Mouse (Mus musculus) G1E-ER4 (cell line): ENCODE data around the gene Cct5. TPM values are rescaled to one million over a fixed set of nuclear protein-coding genes. Genes with fewer than 3 reads are reported as not detected.
A peak's percentile ranks its signal among the peaks of the same experiment; 100 is the strongest.

Experiments used
- GATA1 ChIP-seq: IDR thresholded peaks from one replicate; pipeline ENCODE4 v1.8.0; 2012; ENCODE audit warnings: low read length, inconsistent platforms
- polyA plus RNA-seq: library from polyadenylated mRNA; stranded (reverse); fragments of >175 nt; gene quantifications from 2 replicates; pipeline ENCODE4 v1.2.3, GENCODE M21; 2012

Gene Cct5
- polyA plus RNA-seq, 1 experiment = 46.0 TPM

DNA sequence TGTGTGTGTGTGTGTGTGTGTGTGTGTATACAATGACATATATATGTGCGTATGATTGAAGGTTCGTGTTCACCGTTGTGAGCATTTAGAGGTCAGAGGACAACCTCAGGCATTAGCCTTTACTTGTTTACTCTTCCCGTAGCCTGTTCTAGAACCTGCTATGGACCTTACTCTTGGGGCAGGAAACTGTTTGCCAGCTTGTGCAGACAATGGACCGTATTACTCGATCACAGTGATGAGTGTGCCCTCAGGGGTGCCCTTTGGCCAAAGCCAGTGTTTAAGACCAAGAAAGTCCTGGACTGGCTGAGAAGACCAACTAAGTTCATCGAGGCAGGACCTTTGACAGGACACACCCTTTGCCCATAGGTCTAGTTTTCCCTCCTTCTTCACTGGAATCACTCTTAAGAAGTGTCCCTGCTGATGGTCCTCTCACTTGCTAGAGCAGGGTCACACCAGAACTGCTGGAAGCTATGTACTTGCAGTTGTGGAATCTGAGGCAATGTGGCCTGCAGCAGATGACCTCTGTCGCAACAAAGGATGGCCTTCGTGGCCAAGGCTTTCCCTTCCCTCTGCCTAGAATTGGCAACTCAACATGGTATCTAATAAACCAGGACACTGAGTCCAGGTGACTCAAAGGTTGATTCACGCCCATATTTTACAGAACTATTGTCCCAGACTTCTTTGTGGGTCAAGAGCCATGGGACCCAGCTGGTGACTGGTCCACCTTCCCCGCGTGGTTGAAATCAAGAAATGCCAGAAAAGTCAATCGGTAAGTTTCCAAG is 18.1 kb downstream of the Cct5 start:
- TF ChIP-seq GATA1 = no peak

DNA sequence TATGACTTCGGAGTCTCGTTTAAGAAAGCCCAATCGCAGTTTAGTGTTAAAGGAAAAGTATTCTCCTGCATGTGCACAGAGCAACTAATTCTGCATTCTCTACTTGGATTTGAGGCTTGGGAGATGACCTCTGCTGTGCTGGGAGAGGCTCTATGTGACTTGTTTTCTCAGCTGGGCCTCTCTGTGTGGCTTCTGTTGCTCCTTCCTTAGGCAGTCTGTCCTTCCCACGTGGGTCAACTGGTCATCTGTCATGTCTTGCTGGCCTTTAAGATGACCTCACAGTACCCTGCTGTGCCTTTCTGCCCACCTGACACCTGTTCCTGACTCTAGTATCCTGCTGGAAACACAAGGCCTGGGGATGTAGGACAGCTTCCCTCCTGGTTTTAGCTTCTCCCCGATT is 25.5 kb downstream of the Cct5 start:
- no peak for TF ChIP-seq GATA1

DNA sequence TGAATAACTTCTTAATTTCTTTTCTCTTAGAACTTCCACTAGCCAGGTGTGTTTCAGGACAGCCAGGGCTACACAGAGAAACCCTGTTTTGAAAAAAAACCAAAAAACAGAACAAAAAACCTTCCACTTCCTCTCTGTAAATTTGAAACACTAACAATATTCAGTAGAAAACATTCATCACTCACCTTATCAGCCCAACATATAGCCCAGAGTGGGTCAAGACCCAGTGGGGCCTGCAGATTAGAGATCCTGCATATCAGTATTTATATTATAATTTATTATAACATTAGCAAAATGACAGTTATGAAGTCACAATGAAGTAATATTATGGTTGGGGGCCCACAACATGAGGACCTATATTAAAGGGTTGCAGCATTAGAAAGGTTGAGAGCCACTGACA is 27.9 kb downstream of the Cct5 start:
- no peak for TF ChIP-seq GATA1

DNA sequence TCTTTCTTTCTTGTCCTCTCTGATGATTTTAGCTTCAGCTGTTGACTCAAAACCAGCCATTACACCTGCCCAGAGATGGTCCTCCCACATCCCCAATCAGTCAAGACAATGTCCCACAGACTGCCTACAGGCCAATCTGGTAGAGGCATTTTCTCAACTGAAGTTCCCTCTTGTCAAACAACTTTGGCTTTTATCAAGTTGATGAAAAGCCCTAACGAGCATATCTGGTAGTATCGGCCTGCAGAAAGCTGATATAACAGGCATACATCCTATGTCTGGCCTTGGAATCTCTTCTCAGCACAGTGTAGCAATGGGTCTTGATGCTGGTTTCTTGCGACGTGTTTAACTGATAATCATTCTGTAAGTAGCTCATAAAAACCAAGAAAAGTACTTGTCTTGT is 28.3 kb downstream of the Cct5 start:
- TF ChIP-seq GATA1 = peak; percentile 29

DNA sequence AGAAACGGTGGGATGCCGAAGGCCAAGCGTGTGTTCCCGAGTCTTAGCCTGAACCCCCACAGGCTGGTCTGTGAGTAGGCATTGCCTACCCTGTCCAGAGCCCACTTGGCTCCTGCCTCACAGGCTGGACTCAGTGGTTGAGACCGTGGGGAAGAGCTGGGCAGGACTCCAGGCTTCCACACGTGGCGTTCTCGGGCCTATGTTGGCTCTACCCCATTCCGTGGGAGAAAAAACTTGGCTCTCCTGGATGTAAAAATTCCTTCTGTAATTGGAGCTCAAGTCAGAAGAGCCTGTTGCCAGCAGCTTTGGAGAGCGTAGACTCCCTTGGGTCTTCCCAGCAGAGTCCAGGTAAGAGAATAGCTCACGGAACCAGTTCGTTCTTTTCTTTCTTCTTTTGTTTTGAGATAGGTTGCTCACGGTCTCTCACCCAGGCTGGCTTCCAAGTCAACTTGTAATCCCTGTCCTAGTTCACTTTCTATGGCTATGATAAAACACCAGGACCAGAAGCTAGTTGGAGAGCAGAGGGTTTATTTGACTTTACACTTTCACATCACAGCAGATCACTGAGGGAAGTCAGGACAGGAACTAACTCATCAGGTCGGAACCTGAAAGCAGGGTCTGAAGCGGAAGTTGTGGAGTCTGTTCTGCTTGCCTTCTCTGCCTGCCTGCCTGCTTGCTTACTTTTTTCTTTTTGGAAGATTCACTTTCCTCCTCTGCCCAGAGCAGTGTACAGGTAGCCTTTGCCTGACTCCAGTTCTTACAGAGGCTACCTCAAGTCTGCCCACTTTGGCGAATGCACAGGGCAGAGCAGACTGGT is 29.5 kb downstream of the Cct5 start:
- no peak for TF ChIP-seq GATA1

DNA sequence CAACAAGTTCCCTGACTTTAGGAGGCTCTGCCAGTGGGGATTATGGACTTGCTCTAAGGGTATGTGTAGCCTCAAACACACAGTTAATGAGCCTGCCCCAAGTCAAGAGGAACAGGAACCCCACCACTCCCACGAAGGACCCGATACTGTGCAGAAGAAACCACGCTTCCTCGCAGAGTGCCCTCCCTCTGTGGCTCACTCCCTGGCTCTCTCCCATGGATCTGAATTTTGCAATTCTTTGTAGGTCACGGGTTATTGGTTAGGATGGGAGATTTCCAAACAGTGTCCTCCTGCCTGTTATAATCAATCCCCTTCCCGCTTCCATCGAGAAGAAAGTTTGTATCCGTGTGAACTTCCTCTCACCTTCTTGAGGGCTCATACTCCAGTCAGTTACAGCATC is 30.6 kb downstream of the Cct5 start:
- TF ChIP-seq GATA1 = no peak

DNA sequence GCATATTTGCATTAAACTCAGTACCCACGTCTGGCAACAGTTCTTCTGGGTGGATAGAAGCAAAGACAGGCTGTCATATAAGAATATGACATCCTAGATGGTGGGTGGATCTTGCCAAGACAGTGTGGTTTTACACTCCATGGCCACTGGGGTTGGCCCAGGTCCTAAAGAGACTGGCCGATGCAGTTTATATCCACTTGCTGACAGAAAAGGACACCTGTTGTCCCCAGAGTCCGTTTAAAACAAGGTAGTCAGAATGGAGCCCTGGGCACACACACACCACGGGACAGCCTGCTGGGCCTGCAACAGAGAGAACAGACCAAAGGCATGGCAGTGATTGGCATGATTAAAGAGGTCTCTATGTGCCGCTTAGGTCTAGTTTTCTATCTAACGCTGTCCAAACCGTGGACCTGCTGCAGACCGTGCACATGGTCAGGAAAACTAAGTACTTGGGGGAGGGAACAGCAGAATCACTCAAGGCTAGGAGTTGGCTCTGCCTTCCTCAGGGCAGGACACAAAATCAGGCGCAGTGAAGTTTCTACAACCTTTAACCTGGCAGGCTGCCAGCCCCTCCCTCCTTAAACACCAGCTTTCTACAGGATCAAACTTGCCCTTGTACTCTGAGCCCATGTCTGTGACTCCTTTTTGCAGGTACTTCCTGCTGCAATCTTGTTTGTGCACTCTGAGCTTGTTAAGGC is 32.1 kb downstream of the Cct5 start:
- TF ChIP-seq GATA1 = no peak

DNA sequence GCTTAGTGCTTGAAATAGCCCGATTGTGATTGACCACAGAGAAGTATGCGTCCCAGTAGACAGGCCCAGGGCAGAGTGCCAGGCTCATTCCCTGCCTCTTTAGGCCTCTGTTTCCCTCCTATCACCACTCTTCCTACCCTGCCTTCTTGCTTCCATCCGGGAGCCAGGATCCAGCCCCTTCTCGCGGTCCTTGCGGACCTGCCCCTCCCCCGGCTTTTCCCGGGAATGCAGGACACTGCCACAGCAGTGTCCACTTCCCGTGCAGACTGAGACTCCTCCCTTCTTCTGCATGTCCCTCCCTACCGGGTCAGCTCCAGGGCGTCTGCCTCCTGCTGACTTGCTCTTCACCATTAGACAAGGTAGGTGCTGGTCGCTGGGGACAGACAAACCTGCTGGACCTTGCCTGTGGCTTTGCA is 33.0 kb downstream of the Cct5 start:
- no peak for TF ChIP-seq GATA1

DNA sequence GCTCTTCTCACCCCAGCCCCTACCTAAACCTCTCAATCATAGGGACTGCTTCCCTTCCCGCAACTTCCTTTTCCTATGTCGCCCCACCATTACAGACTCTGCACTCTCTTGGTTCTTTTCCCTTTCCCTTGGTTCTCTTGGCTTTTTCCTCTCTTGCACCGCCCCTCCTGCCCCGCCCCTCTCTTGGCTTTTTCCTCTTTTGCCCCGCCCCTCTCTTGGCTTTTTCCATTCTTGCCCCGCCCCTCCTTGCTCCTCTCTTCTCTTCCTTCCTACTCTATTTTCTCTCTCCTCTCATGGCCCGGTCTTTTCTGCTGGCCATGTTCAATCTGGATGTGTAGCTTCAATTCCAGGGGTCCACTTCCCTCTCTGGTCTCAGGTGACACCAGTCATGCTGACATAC is 34.2 kb downstream of the Cct5 start:
- no peak for TF ChIP-seq GATA1

DNA sequence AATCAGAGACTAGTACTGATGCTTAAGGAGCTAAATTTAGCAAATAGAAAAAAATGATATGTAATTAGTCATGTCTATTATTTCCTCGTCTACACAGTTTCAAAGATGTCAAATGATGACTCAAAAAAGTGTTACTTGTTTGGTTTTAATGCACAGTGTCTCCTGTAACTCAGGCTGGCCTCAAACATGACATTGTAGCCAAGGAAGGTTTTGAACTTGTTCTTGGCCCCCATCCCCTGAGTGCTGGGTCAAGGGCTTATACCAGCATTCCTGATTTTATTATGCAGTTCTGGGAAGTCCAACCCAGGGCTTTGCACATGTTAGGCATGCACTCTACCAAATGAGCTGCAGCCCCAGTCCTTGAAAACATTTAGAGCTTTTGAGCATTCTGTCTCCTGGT is 35.8 kb downstream of the Cct5 start:
- TF ChIP-seq GATA1 = no peak

DNA sequence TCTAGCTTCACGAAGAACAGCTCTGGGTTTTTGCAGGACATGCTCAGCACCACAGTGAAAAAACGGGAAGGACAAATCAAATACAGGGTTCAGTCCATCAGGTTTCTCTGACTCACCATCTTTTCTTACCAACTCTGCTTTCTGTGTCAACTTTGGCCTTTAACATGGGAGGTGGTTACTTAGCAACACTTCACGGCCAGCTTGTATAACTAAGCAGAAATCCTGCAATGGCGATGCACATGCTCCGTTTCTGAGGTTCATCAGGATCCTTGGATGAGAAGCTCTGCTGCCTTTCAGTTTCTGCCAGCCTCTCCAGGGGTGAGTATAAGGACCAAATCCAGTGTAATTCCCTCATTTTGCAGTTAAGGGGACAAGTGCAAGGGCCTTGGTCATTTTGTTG is 36.4 kb downstream of the Cct5 start, which contains the start of gene Cmbl:
Cmbl (plus strand) TSS at position 206 of the 400 bp plus-strand sequence.
- no peak for TF ChIP-seq GATA1

DNA sequence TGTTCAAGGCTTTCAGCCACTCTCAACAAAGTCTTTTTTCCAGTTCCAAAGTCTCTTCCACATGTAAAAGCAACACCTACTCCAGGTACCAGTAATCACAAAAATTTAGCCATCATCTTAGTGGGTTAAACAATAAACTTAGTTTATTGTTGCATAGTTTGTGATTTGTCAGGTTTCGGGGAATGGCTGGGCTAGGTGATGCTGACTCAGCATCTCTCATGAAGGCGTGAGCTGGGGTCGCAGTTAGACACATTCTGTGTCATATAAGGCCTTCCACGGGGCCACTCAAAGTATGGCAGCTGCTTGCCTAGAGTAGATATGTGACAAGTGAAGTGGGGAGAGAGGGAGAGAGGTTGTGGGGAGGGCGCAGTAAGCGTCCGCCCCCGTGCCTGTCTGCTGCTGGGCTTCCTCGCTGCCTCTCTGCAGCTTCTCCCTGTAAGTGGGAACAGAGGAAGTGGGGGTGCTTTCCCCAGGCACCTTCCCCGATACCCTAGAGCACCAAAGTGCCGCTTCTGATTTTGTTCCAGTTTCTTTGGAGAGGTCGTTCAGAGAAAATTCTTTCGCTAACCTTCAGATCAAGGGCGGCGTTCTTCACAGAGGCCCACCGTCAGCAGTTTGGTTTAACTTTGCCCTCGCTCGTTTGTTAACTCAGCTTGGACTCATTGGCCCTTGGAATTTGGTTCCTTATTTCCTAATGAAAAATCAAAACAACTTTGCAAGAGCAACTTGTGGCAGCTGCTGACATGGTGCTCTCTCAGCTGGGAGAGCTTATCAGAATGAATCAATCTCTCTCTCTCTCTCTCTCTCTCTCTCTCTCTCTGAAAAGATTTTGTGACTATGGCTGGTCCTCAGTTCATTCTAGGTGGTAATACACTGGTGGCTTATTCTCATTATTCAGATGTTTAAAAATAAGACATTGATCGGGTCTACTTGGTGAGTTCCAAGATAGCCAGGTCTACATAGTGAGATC is 37.7 kb downstream of the Cct5 start:
- TF ChIP-seq GATA1 = no peak

DNA sequence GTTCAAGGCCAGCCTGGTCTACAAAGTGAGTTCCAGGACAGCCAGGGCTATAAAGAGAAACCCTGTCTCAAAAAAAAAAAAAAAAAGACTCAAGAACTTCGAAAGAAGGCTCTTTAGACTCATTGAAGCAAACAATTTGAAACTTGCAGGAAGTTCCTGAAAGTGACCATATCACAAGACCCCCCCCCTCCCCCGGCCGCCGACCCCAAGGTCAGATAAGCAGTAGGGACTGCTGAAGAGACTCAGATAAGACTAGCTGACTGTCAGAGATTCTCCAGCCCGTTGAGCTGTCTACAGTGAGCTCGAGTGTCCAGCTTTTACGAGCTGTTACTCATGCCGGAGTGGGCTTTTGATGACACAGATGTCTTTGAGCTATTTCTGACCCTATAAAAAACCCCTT is 38.8 kb downstream of the Cct5 start:
- no peak for TF ChIP-seq GATA1

DNA sequence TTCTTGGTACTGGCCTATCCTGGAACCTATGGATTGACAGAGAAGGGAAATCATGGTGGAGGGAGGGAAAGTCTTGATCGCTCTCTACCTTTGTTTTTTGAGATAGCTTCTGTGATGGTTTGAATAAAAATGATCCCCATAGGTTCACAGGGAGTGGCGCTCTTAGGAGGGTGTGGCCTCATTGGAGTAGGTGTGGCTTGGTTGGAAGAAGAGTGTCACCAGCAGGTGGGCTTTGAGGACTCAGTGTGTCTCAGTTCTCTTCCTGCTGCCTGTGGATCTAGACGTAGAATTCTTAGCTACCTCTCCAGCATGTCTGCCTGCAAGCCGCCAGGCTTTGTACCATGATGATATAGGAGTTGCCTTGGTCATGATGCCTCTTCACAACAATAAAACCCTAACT is 39.6 kb downstream of the Cct5 start:
- no peak for TF ChIP-seq GATA1

DNA sequence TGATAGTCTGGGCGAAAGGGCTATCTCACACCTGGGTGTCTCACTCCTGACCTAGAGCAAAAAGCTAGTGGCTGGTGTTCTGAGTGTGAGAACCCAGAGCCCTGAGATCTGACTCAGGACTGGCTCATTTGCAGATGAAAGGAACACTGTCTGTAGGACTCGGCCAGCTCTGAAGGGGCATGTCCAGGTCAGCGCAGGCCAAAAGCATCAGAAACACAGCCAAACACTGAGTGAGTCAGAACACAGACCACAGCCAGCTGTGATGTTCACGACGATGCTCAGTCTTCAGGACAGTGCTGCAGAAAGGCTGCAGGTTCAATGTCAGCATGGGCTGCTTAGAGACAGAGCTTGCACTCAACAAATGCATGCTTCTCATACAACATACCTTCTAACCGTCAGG is 40.2 kb downstream of the Cct5 start:
- TF ChIP-seq GATA1 = no peak
